Mouse (Mus musculus): ENCODE measurements at regions not wholly inside any gene's neighbourhood (a gene's known extent, or its start where the extent isn't known, plus 50 kb on each side); places are given as distances from the start of the nearest gene placed in this dataset.
A peak's percentile ranks its signal among the peaks of the same experiment; 100 is the strongest.

- no peaks in the 10 kb centered on the region for H3K4me1 ChIP-seq (ENCODE audit: control insufficient read depth, insufficient read depth, low read length)
- TF ChIP-seq EP300 (IDR thresholded peaks at IDR 0.05; ENCODE audit: insufficient read depth, low read depth, low read length) (no peak), CTCF (IDR thresholded peaks at IDR 0.05; ENCODE audit: low read depth, low read length) (no peak), POLR2A (IDR thresholded peaks at IDR 0.05; ENCODE audit: insufficient read depth, low read length) (no peak)
- no peaks in the 10 kb centered on the region for H3K9me3 ChIP-seq (replicated peaks; ENCODE audit: control insufficient read depth, insufficient read depth, low read length, poor library complexity, severe bottlenecking)
- H3K4me3 ChIP-seq (ENCODE audit: low read depth, low read length): no peak overlapping the region
- no peak overlapping the region for H3K27ac ChIP-seq (ENCODE audit: insufficient read depth, low read length)
- H3K9ac ChIP-seq (ENCODE audit: low read depth, poor library complexity, severe bottlenecking): no peak overlapping the region
- H3K27me3 ChIP-seq (ENCODE audit: control insufficient read depth, insufficient read depth, low read length, poor library complexity, severe bottlenecking): no peaks in the 10 kb centered on the region
- H3K36me3 ChIP-seq (ENCODE audit: control insufficient read depth, insufficient read depth, low read length, poor library complexity, severe bottlenecking): no peaks in the 10 kb centered on the region
Measured at GRCm38 (mm10) chr12:25187216-25187615, 90.3 kb upstream of the Id2 start.

GRCm38 (mm10) chr12:25182680-25183079, 85.7 kb upstream of the Id2 start:
- TF ChIP-seq POLR2A (IDR thresholded peaks at IDR 0.05; ENCODE audit: insufficient read depth, low read length): no peak
- no peak for TF ChIP-seq EP300 (IDR thresholded peaks at IDR 0.05; ENCODE audit: insufficient read depth, low read depth, low read length)
- no peak for TF ChIP-seq CTCF (IDR thresholded peaks at IDR 0.05; ENCODE audit: low read depth, low read length)
- H3K9ac ChIP-seq (ENCODE audit: low read depth, poor library complexity, severe bottlenecking): no peak overlapping the region
- H3K27me3 ChIP-seq (ENCODE audit: control insufficient read depth, insufficient read depth, low read length, poor library complexity, severe bottlenecking): no peaks in the 10 kb centered on the region
- no peaks in the 10 kb centered on the region for H3K4me1 ChIP-seq (ENCODE audit: control insufficient read depth, insufficient read depth, low read length)
- no peak overlapping the region for H3K27ac ChIP-seq (ENCODE audit: insufficient read depth, low read length)
- H3K36me3 ChIP-seq (ENCODE audit: control insufficient read depth, insufficient read depth, low read length, poor library complexity, severe bottlenecking): no peaks in the 10 kb centered on the region
- no peak overlapping the region for H3K4me3 ChIP-seq (ENCODE audit: low read depth, low read length)
- H3K9me3 ChIP-seq (replicated peaks; ENCODE audit: control insufficient read depth, insufficient read depth, low read length, poor library complexity, severe bottlenecking): no peaks in the 10 kb centered on the region

GRCm38 (mm10) chr12:25181317-25181716, 84.4 kb upstream of the Id2 start:
- no peak overlapping the region for H3K27ac ChIP-seq (ENCODE audit: insufficient read depth, low read length)

GRCm38 (mm10) chr12:25180861-25181260, 83.9 kb upstream of the Id2 start:
- TF ChIP-seq POLR2A (IDR thresholded peaks at IDR 0.05; ENCODE audit: insufficient read depth, low read length) (no peak), EP300 (IDR thresholded peaks at IDR 0.05; ENCODE audit: insufficient read depth, low read depth, low read length) (no peak), CTCF (IDR thresholded peaks at IDR 0.05; ENCODE audit: low read depth, low read length) (peak; percentile 49)
- H3K36me3 ChIP-seq (ENCODE audit: control insufficient read depth, insufficient read depth, low read length, poor library complexity, severe bottlenecking): no peaks in the 10 kb centered on the region
- H3K4me3 ChIP-seq (ENCODE audit: low read depth, low read length): no peak overlapping the region
- H3K9ac ChIP-seq (ENCODE audit: low read depth, poor library complexity, severe bottlenecking): no peak overlapping the region
- no peaks in the 10 kb centered on the region for H3K27me3 ChIP-seq (ENCODE audit: control insufficient read depth, insufficient read depth, low read length, poor library complexity, severe bottlenecking)
- H3K27ac ChIP-seq (ENCODE audit: insufficient read depth, low read length): no peak overlapping the region
- no peaks in the 10 kb centered on the region for H3K9me3 ChIP-seq (replicated peaks; ENCODE audit: control insufficient read depth, insufficient read depth, low read length, poor library complexity, severe bottlenecking)
- no peaks in the 10 kb centered on the region for H3K4me1 ChIP-seq (ENCODE audit: control insufficient read depth, insufficient read depth, low read length)

More at GRCm38 (mm10) chr12:25181317-25181716, 84.4 kb upstream of the Id2 start:
- Histone ChIP-seq H3K4me1 (ENCODE audit: control insufficient read depth, insufficient read depth, low read length) (no peaks in the 10 kb centered on the region), H3K27me3 (ENCODE audit: control insufficient read depth, insufficient read depth, low read length, poor library complexity, severe bottlenecking) (no peaks in the 10 kb centered on the region), H3K9ac (ENCODE audit: low read depth, poor library complexity, severe bottlenecking) (no peak overlapping the region), H3K36me3 (ENCODE audit: control insufficient read depth, insufficient read depth, low read length, poor library complexity, severe bottlenecking) (no peaks in the 10 kb centered on the region), H3K4me3 (ENCODE audit: low read depth, low read length) (no peak overlapping the region), H3K9me3 (replicated peaks; ENCODE audit: control insufficient read depth, insufficient read depth, low read length, poor library complexity, severe bottlenecking) (no peaks in the 10 kb centered on the region)
- no peak for TF ChIP-seq CTCF (IDR thresholded peaks at IDR 0.05; ENCODE audit: low read depth, low read length)
- no peak for TF ChIP-seq EP300 (IDR thresholded peaks at IDR 0.05; ENCODE audit: insufficient read depth, low read depth, low read length)
- no peak for TF ChIP-seq POLR2A (IDR thresholded peaks at IDR 0.05; ENCODE audit: insufficient read depth, low read length)

GRCm38 (mm10) chr12:25180289-25180688, 83.3 kb upstream of the Id2 start:
- Histone ChIP-seq H3K27ac (ENCODE audit: insufficient read depth, low read length) (no peak overlapping the region), H3K4me3 (ENCODE audit: low read depth, low read length) (no peak overlapping the region), H3K4me1 (ENCODE audit: control insufficient read depth, insufficient read depth, low read length) (no peaks in the 10 kb centered on the region), H3K9ac (ENCODE audit: low read depth, poor library complexity, severe bottlenecking) (no peak overlapping the region), H3K9me3 (replicated peaks; ENCODE audit: control insufficient read depth, insufficient read depth, low read length, poor library complexity, severe bottlenecking) (no peaks in the 10 kb centered on the region), H3K36me3 (ENCODE audit: control insufficient read depth, insufficient read depth, low read length, poor library complexity, severe bottlenecking) (no peaks in the 10 kb centered on the region), H3K27me3 (ENCODE audit: control insufficient read depth, insufficient read depth, low read length, poor library complexity, severe bottlenecking) (no peaks in the 10 kb centered on the region)
- no peak for TF ChIP-seq CTCF (IDR thresholded peaks at IDR 0.05; ENCODE audit: low read depth, low read length)
- no peak for TF ChIP-seq POLR2A (IDR thresholded peaks at IDR 0.05; ENCODE audit: insufficient read depth, low read length)
- TF ChIP-seq EP300 (IDR thresholded peaks at IDR 0.05; ENCODE audit: insufficient read depth, low read depth, low read length): no peak

GRCm38 (mm10) chr12:25178491-25179115, 81.7 kb upstream of the Id2 start:
- TF ChIP-seq POLR2A (IDR thresholded peaks at IDR 0.05; ENCODE audit: insufficient read depth, low read length) (no peak), CTCF (IDR thresholded peaks at IDR 0.05; ENCODE audit: low read depth, low read length) (no peak), EP300 (IDR thresholded peaks at IDR 0.05; ENCODE audit: insufficient read depth, low read depth, low read length) (no peak)
- Histone ChIP-seq H3K9me3 (replicated peaks; ENCODE audit: control insufficient read depth, insufficient read depth, low read length, poor library complexity, severe bottlenecking) (no peaks in the 10 kb centered on the region), H3K27ac (ENCODE audit: insufficient read depth, low read length) (no peak overlapping the region), H3K9ac (ENCODE audit: low read depth, poor library complexity, severe bottlenecking) (no peak overlapping the region), H3K27me3 (ENCODE audit: control insufficient read depth, insufficient read depth, low read length, poor library complexity, severe bottlenecking) (no peaks in the 10 kb centered on the region), H3K4me1 (ENCODE audit: control insufficient read depth, insufficient read depth, low read length) (no peaks in the 10 kb centered on the region), H3K4me3 (ENCODE audit: low read depth, low read length) (no peak overlapping the region), H3K36me3 (ENCODE audit: control insufficient read depth, insufficient read depth, low read length, poor library complexity, severe bottlenecking) (no peaks in the 10 kb centered on the region)
